Mouse (Mus musculus) small intestine, adult 10 weeks (tissue): Measurements from ENCODE around the gene Hspb2. TPM values are rescaled to one million over a fixed set of nuclear protein-coding genes. Genes with fewer than 3 reads are reported as not detected.

Experiments
- polyA plus RNA-seq: library from polyadenylated mRNA; stranded (reverse); fragments of 350-450 nt; fragmentation: Illumina TruSeq; extraction: RNeasy Lipid Tissue Mini Kit (QIAGEN cat#74804); gene quantifications from one replicate; pipeline ENCODE4 v1.2.3, GENCODE M21; 2014; ENCODE audit warnings: low replicate concordance

Hspb2 gene
- polyA plus RNA-seq = not detected

GRCm38 (mm10) chr9:50752054-50752602, at the start of gene Hspb2:
Hspb2 (minus strand) TSS chr9:50752354.

DNA sequence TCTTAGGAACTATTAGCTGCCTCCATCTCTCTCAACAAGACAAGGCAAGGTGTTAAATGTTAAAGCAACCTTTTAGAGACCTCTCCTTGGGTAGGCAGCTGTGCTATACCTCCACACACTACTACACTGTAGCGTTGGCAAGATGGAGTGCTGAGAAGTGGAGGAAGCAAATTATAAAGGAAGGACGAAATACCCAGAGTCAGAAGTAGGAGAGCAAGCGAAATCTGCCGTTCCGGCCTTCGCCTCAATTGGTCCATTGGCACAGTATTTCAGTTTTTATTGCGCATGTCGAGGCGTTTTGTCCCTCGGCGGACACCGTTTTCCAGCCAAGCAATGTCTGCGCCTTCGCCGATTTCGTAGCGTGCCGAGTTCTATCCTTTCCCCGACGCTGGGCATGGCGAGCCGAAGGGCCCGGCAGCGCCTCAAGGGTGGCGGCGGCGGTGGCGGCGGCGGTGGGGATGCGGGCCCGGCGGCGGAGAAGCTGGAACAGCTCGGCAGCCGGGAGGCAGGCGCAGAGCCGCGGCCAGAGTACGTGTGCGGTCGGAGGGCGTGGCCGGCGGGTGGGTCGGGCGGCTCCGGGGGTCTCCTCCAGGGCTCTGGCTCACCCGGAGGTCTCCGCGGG, 22.9 kb upstream of the Hspb2 start, which contains the start of the genes Alg9 and 1110032A03Rik:
Gene Alg9 (plus strand): TSS at position 29 of the 622 bp plus-strand sequence.
Gene 1110032A03Rik (minus strand): TSS at position 530 of the 622 bp plus-strand sequence.

DNA sequence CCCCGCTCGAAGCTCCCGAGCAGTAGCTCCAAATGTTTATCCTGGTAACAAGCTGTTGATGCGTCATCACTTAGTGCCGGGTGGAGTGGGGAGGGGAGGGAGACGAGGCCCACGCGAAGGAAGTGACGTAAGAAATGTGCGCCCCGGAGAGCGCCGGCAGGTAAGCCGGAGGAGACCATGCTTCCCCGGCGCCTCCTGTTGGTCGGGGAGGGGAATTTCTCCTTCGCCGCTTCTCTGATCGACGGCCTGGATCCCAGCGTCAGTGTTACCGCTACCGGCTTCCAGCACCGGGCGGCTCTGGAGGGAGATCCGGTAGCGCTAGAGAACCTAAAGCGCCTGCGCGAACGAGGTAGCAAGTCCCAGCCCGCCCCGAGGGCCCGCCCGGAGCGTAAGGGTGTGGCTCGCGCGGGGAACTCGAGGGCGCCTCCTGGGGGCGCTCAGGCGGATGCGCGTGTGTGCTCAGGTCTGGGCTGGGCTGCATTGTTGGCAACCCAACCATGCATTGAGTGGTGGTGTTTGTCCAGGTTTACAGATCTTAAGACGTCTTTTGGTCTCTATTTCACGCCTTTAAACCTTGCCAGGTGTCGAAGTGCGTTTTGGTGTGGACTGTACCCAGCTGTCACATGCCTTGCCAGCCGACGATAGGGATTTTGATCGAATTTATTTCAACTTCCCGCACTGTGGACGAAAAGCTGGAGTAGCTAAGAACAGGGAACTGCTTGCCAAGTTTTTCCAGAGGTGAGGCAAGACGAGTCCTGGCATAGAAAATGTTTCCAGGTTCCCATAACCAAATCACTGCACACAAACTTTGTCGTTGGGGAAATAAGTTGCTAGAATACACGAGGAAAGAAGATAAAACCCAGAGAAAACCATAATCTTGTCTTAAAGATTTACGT, 16.2 kb upstream of the Hspb2 start, which contains the start of gene Fdxacb1:
Gene Fdxacb1 (plus strand): TSS at position 130 of the 896 bp plus-strand sequence.

GRCm38 (mm10) chr9:50751323-50751722, 831 bp downstream of the Hspb2 start, which contains the start of gene Cryab:
Cryab (plus strand) TSS chr9:50751325.

GRCm38 (mm10) chr9:50746214-50746677, 5.9 kb downstream of the Hspb2 start, which contains the start of gene 2310030G06Rik:
2310030G06Rik (minus strand) TSS chr9:50746536.

DNA sequence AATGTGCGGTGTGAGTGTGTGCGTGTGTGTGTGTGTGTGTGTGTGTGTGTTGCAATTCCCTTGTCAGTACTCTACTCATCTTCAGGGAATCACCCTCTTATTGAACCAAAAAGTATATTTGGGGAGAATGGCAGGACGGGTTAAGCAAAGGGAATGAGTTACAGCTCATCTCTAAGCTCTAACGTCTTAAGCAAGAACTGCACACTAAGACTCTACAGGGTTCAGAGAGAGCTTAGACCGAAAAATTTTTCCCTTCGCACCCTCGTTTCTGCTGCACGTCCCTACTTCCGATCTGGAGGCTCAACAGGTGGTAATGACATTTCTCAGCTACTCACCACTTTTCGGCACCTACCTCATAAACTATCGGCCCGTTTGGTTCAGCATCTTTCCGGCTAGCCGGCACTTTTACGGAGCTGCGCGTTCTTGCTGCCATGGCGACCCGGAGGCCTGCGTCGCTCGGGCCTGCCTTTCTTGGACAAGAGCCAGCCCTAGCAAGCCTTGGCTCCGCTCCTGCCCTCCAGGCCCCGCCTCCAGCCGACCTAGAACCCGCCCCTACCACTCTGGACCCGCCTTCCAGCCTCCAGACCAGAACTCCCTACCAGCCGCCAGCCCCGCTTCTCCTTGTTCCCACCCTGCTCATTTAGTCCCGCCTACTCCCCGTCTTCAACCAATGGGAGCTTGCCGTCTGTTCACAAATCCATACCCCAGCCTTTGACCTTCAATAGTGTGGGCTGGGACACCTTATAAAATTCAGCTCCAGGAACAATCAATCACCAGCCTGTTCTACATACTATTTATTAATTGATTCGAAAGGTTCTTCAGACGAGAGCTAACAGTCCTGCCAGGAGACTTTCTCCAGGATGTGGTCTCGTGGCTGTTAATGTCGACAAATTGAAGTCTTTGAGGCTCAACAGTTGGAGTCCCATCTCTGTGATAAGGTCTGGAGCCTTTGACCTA, 13.0 kb downstream of the Hspb2 start, which contains the start of gene Dixdc1:
Gene Dixdc1 (minus strand): TSS at position 604 of the 957 bp plus-strand sequence.

Other genes starting within 250 kb of the Hspb2 start
- 151 TPM for gene Pts, start 223.6 kb downstream of the Hspb2 start, polyA plus RNA-seq
- 1,608 TPM for gene Il18, start 197.5 kb downstream of the Hspb2 start, polyA plus RNA-seq
- gene Bco2, start 197.2 kb downstream of the Hspb2 start, polyA plus RNA-seq = 142 TPM
- 17.0 TPM for gene Tex12, start 191.0 kb downstream of the Hspb2 start, polyA plus RNA-seq
- 577 TPM for gene Sdhd, start 148.5 kb downstream of the Hspb2 start, polyA plus RNA-seq
- gene Timm8b, start 148.4 kb downstream of the Hspb2 start, polyA plus RNA-seq = 92.0 TPM
- 1.4 TPM for gene Pih1d2, start 135.0 kb downstream of the Hspb2 start, polyA plus RNA-seq
- gene Nkapd1, start 134.9 kb downstream of the Hspb2 start, polyA plus RNA-seq = 92.4 TPM
- gene Dlat, start 92.6 kb downstream of the Hspb2 start, polyA plus RNA-seq = 120 TPM
- 2.3 TPM for gene Dixdc1, start 12.8 kb downstream of the Hspb2 start, polyA plus RNA-seq
- 78.6 TPM for gene 2310030G06Rik, start 5.8 kb downstream of the Hspb2 start, polyA plus RNA-seq
- gene Cryab, start 1.0 kb downstream of the Hspb2 start, polyA plus RNA-seq = 1.9 TPM
- gene Fdxacb1, start 15.9 kb upstream of the Hspb2 start, polyA plus RNA-seq = 5.8 TPM
- 6.5 TPM for gene Alg9, start 22.7 kb upstream of the Hspb2 start, polyA plus RNA-seq
- gene 1110032A03Rik, start 23.2 kb upstream of the Hspb2 start, polyA plus RNA-seq = 77.2 TPM
- gene Ppp2r1b, start 92.9 kb upstream of the Hspb2 start, polyA plus RNA-seq = 11.5 TPM